Comparison of ENCODE assay signal across 9 mouse cellular contexts in genomic region chr11:32591921-32592850, GRCm38 (mm10). TPM values are rescaled to one million over a fixed set of nuclear protein-coding genes. Genes with fewer than 3 reads are reported as not detected.
DNase-seq lines count a peak whose midpoint lies in the region; ATAC-seq and TF ChIP-seq lines count a peak whose summit lies in the region.
"Had no signal": no experiment of that assay in that cellular context is flagged by ENCODE, and none has a peak within 500 bp of the region (broad histone marks: within the 10 kb centered on the region; RNA-seq: fewer than 3 reads in every experiment).

No protein-coding gene starts in this region.

- intact Hi-C loops in gastrocnemius, postnatal 14 days (cut with DNase I; ENCODE audit: low total_unique reads), result loop anchor here (10.0 kb wide), 1 partner anchor 257 kb away; no protein-coding TSS in a partner anchor

- H3K36me3 ChIP-seq in lung, embryonic 14.5 days (ENCODE audit: insufficient read depth), result no peaks in the 10 kb centered on the region
- H3K36me3 ChIP-seq: stomach, embryonic 15.5 days had no signal

- no peak overlapping the region for H3K27ac ChIP-seq in lung, embryonic 14.5 days (ENCODE audit: low read depth)
- H3K27ac ChIP-seq: stomach, embryonic 15.5 days had no signal

- no peaks in the 10 kb centered on the region for H3K4me1 ChIP-seq in lung, embryonic 14.5 days (ENCODE audit: insufficient read depth)

- H3K27me3 ChIP-seq in lung, embryonic 14.5 days (ENCODE audit: insufficient read depth, low read length), result no peaks in the 10 kb centered on the region
- H3K27me3 ChIP-seq: stomach, embryonic 15.5 days had no signal

- WGBS in lung, embryonic 14.5 days, result 67% methylated on average over 12 of the region's 12 CpGs

- H3K9me3 ChIP-seq in lung, embryonic 14.5 days (ENCODE audit: low read depth, low read length), result 0 out of 2 replicates have a peak, but pooled peaks cover 3% of the 10 kb centered on the region
- H3K9me3 ChIP-seq: stomach, embryonic 15.5 days had no signal

- peak; percentile 54 for TF ChIP-seq CTCF in lung, embryonic 14.5 days (IDR thresholded peaks at IDR 0.05; ENCODE audit: low read depth)

- ATAC-seq in lung, embryonic 14.5 days (ENCODE audit: insufficient read depth), result no peak

- no peak overlapping the region for H3K4me2 ChIP-seq in lung, embryonic 14.5 days
- H3K4me2 ChIP-seq: stomach, embryonic 15.5 days had no signal

- DNase-seq in embryo, embryonic 10.5 days (ENCODE audit: low spot score), result peak; percentile 48
- DNase-seq in embryo, embryonic 9.5 days (ENCODE audit: extremely low spot score), result no peak
- peak; percentile 49 for DNase-seq in lung, embryonic 14.5 days
- DNase-seq in lung, adult 18-20 months, result no peak
- DNase-seq in cerebellum, adult 11-12 months, result peak; percentile 98
- DNase-seq in lung, postnatal 14 days, result peak; percentile 33
- DNase-seq in gastrocnemius, postnatal 14 days, result no peak
- DNase-seq in right cerebral cortex, adult 2 months (ENCODE audit: low spot score in 2 of 2), result no peak

- H3K4me3 ChIP-seq in lung, embryonic 14.5 days (ENCODE audit: low read depth, low read length), result no peak overlapping the region
- H3K4me3 ChIP-seq: stomach, embryonic 15.5 days had no signal

- no peak overlapping the region for H3K9ac ChIP-seq in lung, embryonic 14.5 days
- H3K9ac ChIP-seq: stomach, embryonic 15.5 days had no signal

RNA-seq across cellular contexts. Expression of gene Fbxw11, which starts 50.3 kb away (rescaled TPM):
- 82.6 and 89.5 TPM in 2 replicates for polyA plus RNA-seq in lung, embryonic 14.5 days (2014; fragmentation: Nextera tagmentation; extraction: Ambion mirVana)
- total RNA-seq in gastrocnemius, postnatal 14 days (2021), result 10 to 100 TPM; 53.3 to 53.6 TPM

RNA-seq across cellular contexts. Expression of gene Stk10, which starts 59.1 kb away (rescaled TPM):
- polyA plus RNA-seq in lung, embryonic 14.5 days (2014; fragmentation: Nextera tagmentation; extraction: Ambion mirVana), result 1.9 and 2.0 TPM in 2 replicates
- total RNA-seq in gastrocnemius, postnatal 14 days (2021), result 1 to 10 TPM; 4.9 to 6.9 TPM

Comparison
In these comparisons a context has a peak if more than half of its experiments do, and no peak if none do; other contexts are left out.
1. DNase-seq: peak in embryo, embryonic 10.5 days (single experiment), lung, embryonic 14.5 days (single experiment), cerebellum, adult 11-12 months (single experiment) and lung, postnatal 14 days (single experiment); none in embryo, embryonic 9.5 days (single experiment), lung, adult 18-20 months (0 of 2), gastrocnemius, postnatal 14 days (single experiment) and right cerebral cortex, adult 2 months (0 of 2).